Mouse (Mus musculus) G1E (cell line): ENCODE measurements around the gene Pdxp.

Experiments used
- CTCF ChIP-seq: IDR thresholded peaks from 2 replicates; pipeline ENCODE4 v1.5.1; 2012; ENCODE audit warnings: low read depth, low read length, inconsistent platforms, mixed read lengths
- TAL1 ChIP-seq: conservative IDR thresholded peaks from 2 replicates; pipeline ENCODE4 v1.6.1; 2012; ENCODE audit warnings: low read depth, low read length, inconsistent platforms, mixed read lengths

- TF ChIP-seq CTCF (no peak), TAL1 (no peak)
Observed at GRCm38 (mm10) chr15:78877810-78878390, 35.8 kb upstream of the Pdxp start.
